Mouse (Mus musculus): ENCODE measurements around the gene Zfp1. TPM values are rescaled to one million over a fixed set of nuclear protein-coding genes. Genes with fewer than 3 reads are reported as not detected.
A peak's percentile ranks its signal among the peaks of the same experiment; 100 is the strongest.

Zfp1 gene
- polyA plus RNA-seq (2015; fragmentation: Nextera tagmentation; extraction: Ambion mirVana) = 29.6 and 30.2 TPM in 2 replicates

DNA sequence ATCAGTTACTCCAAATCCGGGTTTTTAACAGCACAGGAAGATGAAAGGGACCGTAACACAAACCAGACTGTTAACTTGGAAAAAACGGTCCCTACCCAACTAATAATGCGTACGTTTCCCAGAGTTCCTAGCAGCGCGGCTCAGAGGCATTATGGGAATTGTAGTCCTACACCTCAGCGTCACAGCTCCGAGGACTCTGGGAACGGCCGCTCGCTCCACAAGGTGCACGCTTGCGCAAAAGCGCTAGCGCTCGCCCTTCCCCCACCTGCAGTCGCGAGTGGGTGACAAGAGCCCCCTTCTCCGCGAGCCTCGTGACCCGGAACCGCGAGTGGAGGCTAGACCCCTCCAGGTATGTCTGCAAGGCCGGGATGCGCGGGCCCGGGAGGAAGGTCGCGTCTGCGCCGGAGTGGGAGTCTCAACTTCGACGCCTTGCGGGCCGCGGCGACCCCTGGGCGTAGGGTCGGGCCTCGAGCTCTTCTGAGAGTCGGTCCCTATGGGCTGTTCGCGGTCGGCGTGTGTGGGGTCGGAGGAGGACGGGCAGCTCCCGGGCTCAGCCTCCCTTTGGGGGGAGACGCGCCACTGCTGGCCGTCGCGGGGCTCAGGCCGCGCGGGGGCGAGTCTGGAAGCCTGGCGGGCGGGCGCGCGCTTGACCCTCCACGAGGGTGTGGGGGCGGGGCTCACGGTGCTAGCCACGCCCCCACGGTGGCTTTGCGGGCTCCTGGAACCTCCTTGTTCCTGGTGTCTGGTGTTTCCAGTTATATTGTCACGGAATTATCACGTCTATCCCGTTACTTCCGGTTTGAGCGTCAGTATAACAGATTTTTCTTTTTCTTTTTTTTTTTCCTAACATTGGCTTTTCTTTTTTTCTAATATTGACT is at the start of gene Zfp1:
Gene Zfp1 (plus strand): TSS at position 138 of the 878 bp plus-strand sequence.
- Histone ChIP-seq H3K9me3 (no peaks in the 10 kb centered on the region), H3K4me1 (peaks cover 18% of the 10 kb centered on the region), H3K4me2 (peak within 1 kb of the TSS; percentile 67), H3K4me3 (peak within 1 kb of the TSS; percentile 82), H3K36me3 (no peaks in the 10 kb centered on the region), H3K27ac (peak within 1 kb of the TSS; percentile 96), H3K9ac (peak within 1 kb of the TSS; percentile 90), H3K27me3 (no peaks in the 10 kb centered on the region)
- WGBS = under 1% methylated on average over 71 of the region's 75 CpGs
- ATAC-seq (ENCODE audit: insufficient number of reproducible peaks, insufficient read depth, low FRiP score, low TSS enrichment, low read depth) = peak; percentile 97

DNA sequence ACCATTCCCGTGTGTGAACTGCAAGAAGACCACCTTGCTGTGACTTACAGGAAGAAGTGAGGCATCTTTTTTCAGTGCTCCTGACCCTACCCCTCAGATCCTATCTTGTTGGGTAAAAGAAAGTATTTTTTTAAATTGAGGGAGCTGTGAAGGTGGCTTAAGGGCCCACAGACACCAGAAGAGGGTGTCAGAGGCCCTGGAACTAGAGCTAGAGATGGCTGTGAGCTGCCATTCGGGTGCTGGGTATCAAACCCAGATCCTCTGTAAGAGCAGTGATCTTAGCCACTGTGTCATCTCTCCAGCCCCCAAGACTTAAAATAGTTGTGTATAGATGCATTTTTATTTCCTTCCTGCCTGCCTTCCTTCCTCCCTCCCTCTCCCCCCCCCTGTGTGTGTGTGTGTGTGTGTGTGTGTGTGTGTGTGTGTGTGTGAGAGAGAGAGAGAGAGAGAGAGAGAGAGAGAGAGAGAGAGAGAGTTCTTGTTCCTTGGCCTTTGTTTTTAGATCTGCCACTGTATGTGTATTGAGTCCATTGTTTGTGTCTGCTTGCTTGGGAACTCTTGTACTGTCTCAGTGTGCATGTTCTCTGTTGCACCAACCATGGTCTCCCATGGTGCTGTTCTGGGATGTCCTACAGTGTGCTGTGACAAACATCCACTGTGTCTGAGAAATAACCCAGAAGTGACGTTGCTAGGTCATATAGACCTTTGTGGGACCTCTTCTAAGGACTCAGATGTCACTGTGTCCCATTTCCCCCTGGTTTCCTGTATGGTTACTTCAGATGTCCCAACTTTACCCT is 49.0 kb upstream of the Zfp1 start:
- no peak overlapping the region for H3K4me2 ChIP-seq
- H3K27me3 ChIP-seq = no peaks in the 10 kb centered on the region
- no peaks in the 10 kb centered on the region for H3K9me3 ChIP-seq
- no peak overlapping the region for H3K4me3 ChIP-seq
- H3K36me3 ChIP-seq = peaks cover 4% of the 10 kb centered on the region; the same call in 1 of the 2 replicates
- ATAC-seq (ENCODE audit: insufficient number of reproducible peaks, insufficient read depth, low FRiP score, low TSS enrichment, low read depth) = no peak
- H3K9ac ChIP-seq = no peak overlapping the region
- WGBS = 83% methylated on average over 3 of the region's 3 CpGs
- H3K4me1 ChIP-seq = peaks cover 56% of the 10 kb centered on the region
- H3K27ac ChIP-seq = no peak overlapping the region; the same call in 1 of the 2 replicates

DNA sequence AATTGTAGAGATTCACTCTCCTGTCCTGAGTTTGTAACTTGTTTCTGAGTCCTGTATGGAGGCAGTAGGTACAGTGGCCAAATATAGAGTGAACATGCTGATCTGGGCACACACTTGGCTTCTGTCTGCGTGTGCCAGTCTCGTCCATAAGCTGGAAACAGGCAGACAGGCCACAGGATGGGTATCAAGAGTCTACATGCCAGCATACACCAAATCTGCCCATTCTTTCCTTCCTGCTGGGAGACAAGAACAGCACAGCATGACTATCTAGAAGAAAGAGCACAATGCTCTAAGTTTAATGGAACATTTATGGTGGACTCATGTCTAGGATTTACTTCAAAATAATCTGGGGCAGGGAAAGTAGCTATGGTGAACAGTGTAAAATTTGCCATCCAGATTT is 48.2 kb upstream of the Zfp1 start:
- no peak overlapping the region for H3K4me3 ChIP-seq
- H3K9ac ChIP-seq = no peak overlapping the region
- WGBS = 93% methylated on average over 2 of the region's 2 CpGs
- ATAC-seq (ENCODE audit: insufficient number of reproducible peaks, insufficient read depth, low FRiP score, low TSS enrichment, low read depth) = no peak
- peaks cover 4% of the 10 kb centered on the region; the same call in 1 of the 2 replicates for H3K36me3 ChIP-seq
- H3K27ac ChIP-seq = peak overlapping the region; percentile 52; the same call in 1 of the 2 replicates
- peaks cover 56% of the 10 kb centered on the region for H3K4me1 ChIP-seq
- no peaks in the 10 kb centered on the region for H3K9me3 ChIP-seq
- H3K4me2 ChIP-seq = no peak overlapping the region
- H3K27me3 ChIP-seq = no peaks in the 10 kb centered on the region

DNA sequence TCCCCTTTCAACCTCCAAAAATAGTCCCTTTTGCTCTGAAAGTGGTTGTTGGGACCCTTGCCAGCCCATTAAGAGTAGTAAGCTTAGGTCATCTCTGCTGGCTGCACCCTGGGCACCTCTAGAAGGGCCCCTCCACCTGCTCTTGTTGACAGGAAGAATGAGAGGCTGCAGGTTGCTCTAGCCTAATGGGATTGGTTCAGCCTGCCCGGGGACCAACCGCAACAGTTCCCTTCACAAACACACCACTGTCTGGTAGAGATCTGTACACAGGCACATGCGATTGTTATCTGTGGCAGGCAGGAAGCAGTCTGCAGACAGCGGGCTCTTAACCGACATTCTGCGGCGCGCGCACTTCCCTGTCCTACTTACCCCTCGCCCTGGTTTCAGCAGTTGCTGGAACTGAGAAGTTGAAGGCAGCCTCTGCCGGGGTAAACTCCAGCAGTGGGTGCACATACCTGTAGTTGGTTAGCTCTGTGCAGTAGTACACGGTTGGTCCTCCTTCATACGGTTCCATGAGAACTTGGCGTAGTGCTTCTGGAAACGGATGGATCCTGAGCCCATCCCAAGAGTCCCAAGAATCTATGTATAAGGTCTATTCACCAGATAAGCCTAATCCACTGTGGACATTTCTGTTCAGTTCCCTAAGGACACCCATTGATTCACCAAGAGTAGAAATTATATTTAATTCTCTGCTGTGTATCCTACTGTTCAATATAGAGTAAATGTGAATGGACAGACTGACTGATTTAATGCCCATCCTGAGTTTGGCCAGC is 47.3 kb upstream of the Zfp1 start:
- 77% methylated on average over 15 of the region's 15 CpGs for WGBS
- H3K4me2 ChIP-seq = peak overlapping the region; percentile 11; the same call in 1 of the 2 replicates
- H3K4me1 ChIP-seq = peaks cover 56% of the 10 kb centered on the region
- no peaks in the 10 kb centered on the region for H3K9me3 ChIP-seq
- no peak overlapping the region for H3K4me3 ChIP-seq
- H3K36me3 ChIP-seq = peaks cover 4% of the 10 kb centered on the region; the same call in 1 of the 2 replicates
- no peak overlapping the region for H3K9ac ChIP-seq
- no peaks in the 10 kb centered on the region for H3K27me3 ChIP-seq
- peak overlapping the region; percentile 52 for H3K27ac ChIP-seq
- ATAC-seq (ENCODE audit: insufficient number of reproducible peaks, insufficient read depth, low FRiP score, low TSS enrichment, low read depth) = peak; percentile 48; the same call in 1 of the 2 replicates

DNA sequence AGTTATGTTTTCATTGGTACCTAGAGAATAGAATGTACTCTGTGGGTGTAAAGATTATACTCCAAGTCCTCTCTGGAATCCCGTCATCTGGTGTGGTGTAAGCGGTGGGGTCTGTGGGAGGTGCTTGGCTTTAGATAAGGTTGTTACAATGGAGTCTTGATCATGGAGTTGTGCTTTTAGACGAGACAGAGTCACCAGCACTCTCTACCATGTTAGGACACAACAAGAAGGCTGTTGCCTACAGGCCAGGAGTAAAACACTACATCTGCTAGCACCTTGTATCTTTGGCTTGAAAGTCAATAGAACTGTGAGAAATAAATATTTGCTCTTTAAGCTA is 46.7 kb upstream of the Zfp1 start:
- no peaks in the 10 kb centered on the region for H3K27me3 ChIP-seq
- H3K27ac ChIP-seq = peak overlapping the region; percentile 52; the same call in 1 of the 2 replicates
- H3K4me2 ChIP-seq = no peak overlapping the region
- no peaks in the 10 kb centered on the region for H3K9me3 ChIP-seq
- H3K4me3 ChIP-seq = no peak overlapping the region
- 65% methylated on average over 3 of the region's 3 CpGs for WGBS
- no peak overlapping the region for H3K9ac ChIP-seq
- ATAC-seq (ENCODE audit: insufficient number of reproducible peaks, insufficient read depth, low FRiP score, low TSS enrichment, low read depth) = no peak
- 0 out of 2 replicates have a peak, but pooled peaks cover 3% of the 10 kb centered on the region for H3K36me3 ChIP-seq
- H3K4me1 ChIP-seq = peaks cover 56% of the 10 kb centered on the region

DNA sequence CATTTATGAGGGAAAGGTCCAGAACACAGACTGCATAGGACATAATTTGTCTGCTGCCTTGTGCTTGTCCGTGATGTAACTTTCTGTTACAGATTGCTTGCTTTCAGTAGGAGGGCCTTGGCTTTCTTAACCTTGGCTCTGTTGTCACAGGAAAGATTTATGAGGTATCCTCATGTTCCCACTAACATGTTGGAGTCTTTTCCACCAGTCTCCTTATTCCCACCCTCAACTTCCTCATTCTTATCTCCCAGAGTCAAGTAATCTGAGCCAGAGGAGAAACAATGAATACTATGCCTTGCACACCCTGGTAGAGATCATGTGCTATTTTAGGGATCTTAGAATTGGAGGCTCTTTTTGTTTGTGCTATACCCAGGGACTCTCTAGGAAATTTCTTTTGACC is 45.9 kb upstream of the Zfp1 start:
- Histone ChIP-seq H3K27me3 (no peaks in the 10 kb centered on the region), H3K4me1 (peaks cover 49% of the 10 kb centered on the region), H3K4me3 (no peak overlapping the region), H3K9ac (no peak overlapping the region), H3K27ac (0 out of 2 replicates have a peak overlapping the region, but pooled peaks have one; percentile 39), H3K36me3 (0 out of 2 replicates have a peak, but pooled peaks cover 3% of the 10 kb centered on the region), H3K4me2 (no peak overlapping the region), H3K9me3 (no peaks in the 10 kb centered on the region)
- no peak for ATAC-seq (ENCODE audit: insufficient number of reproducible peaks, insufficient read depth, low FRiP score, low TSS enrichment, low read depth)
- WGBS = 55% methylated on average over 1 of the region's 1 CpGs

GRCm38 (mm10) chr8:111599707-111600444 is 43.3 kb upstream of the Zfp1 start:
- WGBS = 76% methylated on average over 9 of the region's 9 CpGs
- H3K27ac ChIP-seq = no peak overlapping the region
- H3K27me3 ChIP-seq = no peaks in the 10 kb centered on the region
- no peaks in the 10 kb centered on the region for H3K9me3 ChIP-seq
- H3K4me2 ChIP-seq = no peak overlapping the region
- ATAC-seq (ENCODE audit: insufficient number of reproducible peaks, insufficient read depth, low FRiP score, low TSS enrichment, low read depth) = 0 out of 2 replicates have a peak, but pooled peaks have one; percentile 20
- peaks cover 28% of the 10 kb centered on the region for H3K4me1 ChIP-seq
- peaks cover 3% of the 10 kb centered on the region; the same call in 1 of the 2 replicates for H3K36me3 ChIP-seq
- no peak overlapping the region for H3K9ac ChIP-seq
- H3K4me3 ChIP-seq = no peak overlapping the region

GRCm38 (mm10) chr8:111602050-111602449 is 41.2 kb upstream of the Zfp1 start:
- Histone ChIP-seq H3K4me1 (peaks cover 7% of the 10 kb centered on the region), H3K9ac (no peak overlapping the region), H3K27ac (no peak overlapping the region), H3K9me3 (no peaks in the 10 kb centered on the region), H3K36me3 (peaks cover 7% of the 10 kb centered on the region; the same call in 1 of the 2 replicates), H3K27me3 (no peaks in the 10 kb centered on the region), H3K4me3 (no peak overlapping the region), H3K4me2 (no peak overlapping the region)
- whole genome bisulfite sequencing = 97% methylated on average over 4 of the region's 4 CpGs
- no peak for ATAC-seq (ENCODE audit: insufficient number of reproducible peaks, insufficient read depth, low FRiP score, low TSS enrichment, low read depth)

DNA sequence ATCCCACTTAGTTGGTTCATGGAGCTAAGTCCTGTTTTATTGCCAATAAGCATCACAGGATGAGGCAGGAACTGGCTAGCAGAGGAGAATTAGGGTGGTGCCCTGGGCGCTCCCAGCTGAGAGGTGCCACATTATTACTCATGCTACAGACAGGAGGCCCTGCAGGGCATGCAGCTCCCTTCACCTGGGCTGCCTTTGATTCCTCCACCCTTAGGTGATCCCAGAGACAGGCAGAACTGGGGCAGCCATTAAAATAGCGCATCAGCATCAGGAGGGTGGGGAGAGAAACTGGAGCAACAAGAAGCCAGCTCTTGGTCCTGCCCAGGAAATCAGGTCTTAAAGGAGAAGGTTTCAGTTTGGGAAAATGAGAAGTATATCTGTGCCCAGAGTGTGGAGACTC is 38.2 kb upstream of the Zfp1 start:
- ATAC-seq (ENCODE audit: insufficient number of reproducible peaks, insufficient read depth, low FRiP score, low TSS enrichment, low read depth) = no peak
- peaks cover 14% of the 10 kb centered on the region; the same call in 1 of the 2 replicates for H3K36me3 ChIP-seq
- H3K27ac ChIP-seq = no peak overlapping the region
- no peaks in the 10 kb centered on the region for H3K27me3 ChIP-seq
- H3K9ac ChIP-seq = no peak overlapping the region
- H3K4me3 ChIP-seq = no peak overlapping the region
- 87% methylated on average over 2 of the region's 2 CpGs for WGBS
- H3K4me2 ChIP-seq = no peak overlapping the region
- no peaks in the 10 kb centered on the region for H3K4me1 ChIP-seq
- H3K9me3 ChIP-seq = no peaks in the 10 kb centered on the region

- ATAC-seq (ENCODE audit: insufficient number of reproducible peaks, insufficient read depth, low FRiP score, low TSS enrichment, low read depth) = no peak
- H3K36me3 ChIP-seq = peaks cover 24% of the 10 kb centered on the region
- H3K4me1 ChIP-seq = no peaks in the 10 kb centered on the region
- H3K27ac ChIP-seq = no peak overlapping the region
- no peak overlapping the region for H3K4me2 ChIP-seq
- H3K27me3 ChIP-seq = no peaks in the 10 kb centered on the region
- no peak overlapping the region for H3K9ac ChIP-seq
- no peaks in the 10 kb centered on the region for H3K9me3 ChIP-seq
- no peak overlapping the region for H3K4me3 ChIP-seq
- 86% methylated on average over 9 of the region's 9 CpGs for WGBS
Measured at GRCm38 (mm10) chr8:111606961-111607360, 36.2 kb upstream of the Zfp1 start.
